ENCODE assay signal across 16 mouse cellular contexts in genomic region chr4:126585739-126586138, GRCm38 (mm10).
"Had no signal": no experiment of that assay in that cellular context is flagged by ENCODE, and none has a peak within 500 bp of the region (broad histone marks: within the 10 kb centered on the region; RNA-seq: fewer than 3 reads in every experiment).

No protein-coding gene starts in this region.

- DNase-seq: retina, postnatal 1 day; right cerebral cortex, adult 18-20 months; right cerebral cortex, postnatal 14 days; right cerebral cortex, postnatal 25 days; right cerebral cortex, postnatal 4 days; spleen, adult 18-20 months; thymus, adult 18-20 months; thymus, adult 2 months; thymus, postnatal 14 days; thymus, postnatal 25 days; thymus, postnatal 36 days; thymus, postnatal 4 days had no signal

- H3K9ac ChIP-seq: neural tube, embryonic 13.5 days; neural tube, embryonic 15.5 days; stomach, embryonic 15.5 days had no signal

- H3K4me2 ChIP-seq: neural tube, embryonic 13.5 days; neural tube, embryonic 15.5 days; stomach, embryonic 15.5 days had no signal

- H3K27me3 ChIP-seq: neural tube, embryonic 13.5 days; neural tube, embryonic 15.5 days; stomach, embryonic 15.5 days had no signal

- H3K4me3 ChIP-seq: neural tube, embryonic 13.5 days; neural tube, embryonic 15.5 days; stomach, embryonic 15.5 days had no signal

- H3K9me3 ChIP-seq: neural tube, embryonic 13.5 days; neural tube, embryonic 15.5 days; stomach, embryonic 15.5 days had no signal

- H3K27ac ChIP-seq: neural tube, embryonic 13.5 days; neural tube, embryonic 15.5 days; stomach, embryonic 15.5 days; stomach, postnatal 0 days had no signal

- H3K4me1 ChIP-seq: neural tube, embryonic 13.5 days; neural tube, embryonic 15.5 days; stomach, embryonic 15.5 days had no signal
